In genomic region chr4:105200624-105201524, GRCm38 (mm10) we compare ENCODE assay signal across 14 mouse cellular contexts. TPM values are rescaled to one million over a fixed set of nuclear protein-coding genes. Genes with fewer than 3 reads are reported as not detected.
DNase-seq lines count a peak whose midpoint lies in the region; ATAC-seq and TF ChIP-seq lines count a peak whose summit lies in the region.
"Had no signal": no experiment of that assay in that cellular context is flagged by ENCODE, and none has a peak within 500 bp of the region (broad histone marks: within the 10 kb centered on the region; RNA-seq: fewer than 3 reads in every experiment).

No protein-coding gene starts in this region.

- no peaks in the 10 kb centered on the region for H3K9me3 ChIP-seq in forebrain, embryonic 13.5 days (replicated peaks)
- no peaks in the 10 kb centered on the region for H3K9me3 ChIP-seq in limb, embryonic 14.5 days (ENCODE audit: control insufficient read depth, low read length)

- H3K4me1 ChIP-seq in forebrain, embryonic 13.5 days, result peaks cover 72% of the 10 kb centered on the region
- peaks cover 64% of the 10 kb centered on the region for H3K4me1 ChIP-seq in limb, embryonic 14.5 days (ENCODE audit: control insufficient read depth, insufficient read depth, low read length)

- no peak for DNase-seq in layer of hippocampus, adult 2 months (ENCODE audit: low spot score in 2 of 2)
- no peak for DNase-seq in layer of hippocampus, adult 18-20 months (ENCODE audit: low spot score in 2 of 2)
- peak; percentile 67 for DNase-seq in embryo, embryonic 10 days (ENCODE audit: low spot score)
- DNase-seq in limb, embryonic 14.5 days (ENCODE audit: low spot score), result peak; percentile 54
- no peak for DNase-seq in left cerebral cortex, adult 9 months (ENCODE audit: low spot score in 2 of 2)
- DNase-seq in heart, adult 18-20 months, result no peak
- DNase-seq in layer of hippocampus, adult 8-10 months (ENCODE audit: low spot score in 2 of 2), result no peak
- DNase-seq: cerebellum, adult 9-11 months; lung, postnatal 10 days; thymus, adult 2 months had no signal

- no peak for TF ChIP-seq POLR2A in limb, embryonic 14.5 days (IDR thresholded peaks at IDR 0.05; ENCODE audit: borderline replicate concordance, extremely low read depth, insufficient read depth, insufficient read length)

- H3K4me2 ChIP-seq in forebrain, embryonic 13.5 days, result peak overlapping the region; percentile 6
- no peak overlapping the region for H3K4me2 ChIP-seq in limb, embryonic 14.5 days (replicated peaks; ENCODE audit: low read depth, low read length, severe bottlenecking)

- no peak overlapping the region for H3K9ac ChIP-seq in forebrain, embryonic 13.5 days
- H3K9ac ChIP-seq in limb, embryonic 14.5 days (ENCODE audit: low read depth, low read length, severe bottlenecking), result no peak overlapping the region

- no peak overlapping the region for H3K4me3 ChIP-seq in layer of hippocampus, adult 2 months
- H3K4me3 ChIP-seq in forebrain, embryonic 13.5 days, result no peak overlapping the region
- no peak overlapping the region for H3K4me3 ChIP-seq in limb, embryonic 14.5 days (replicated peaks; ENCODE audit: low read length)

- peak; percentile 14; the same call in 1 of the 2 replicates for ATAC-seq in forebrain, embryonic 13.5 days
- 0 out of 2 replicates have a peak, but pooled peaks have one; percentile 27 for ATAC-seq in limb, embryonic 14.5 days (ENCODE audit: low FRiP score, low read depth)
- ATAC-seq: activated CD4-positive, CD25-positive, alpha-beta regulatory T cell, adult 4 months had no signal

- WGBS in forebrain, embryonic 13.5 days, result 23% methylated on average over 14 of the region's 14 CpGs
- 25% methylated on average over 14 of the region's 14 CpGs for WGBS in limb, embryonic 14.5 days

- H3K36me3 ChIP-seq in forebrain, embryonic 13.5 days (ENCODE audit: poor library complexity, severe bottlenecking), result peaks cover 31% of the 10 kb centered on the region
- peaks cover 42% of the 10 kb centered on the region for H3K36me3 ChIP-seq in limb, embryonic 14.5 days (ENCODE audit: control insufficient read depth, insufficient read depth, low read length)

- H3K27ac ChIP-seq in layer of hippocampus, adult 2 months, result peak overlapping the region; percentile 43; the same call in 1 of the 2 replicates
- H3K27ac ChIP-seq in forebrain, embryonic 13.5 days, result peak overlapping the region; percentile 37; the same call in 1 of the 2 replicates
- no peak overlapping the region for H3K27ac ChIP-seq in limb, embryonic 14.5 days (replicated peaks; ENCODE audit: low read depth, low read length)
- H3K27ac ChIP-seq: kidney, postnatal 0 days had no signal

- TF ChIP-seq CTCF in layer of hippocampus, adult 2 months (conservative IDR thresholded peaks at IDR 0.05), result no peak

- no peaks in the 10 kb centered on the region for H3K27me3 ChIP-seq in forebrain, embryonic 13.5 days
- no peaks in the 10 kb centered on the region for H3K27me3 ChIP-seq in limb, embryonic 14.5 days (ENCODE audit: control insufficient read depth, insufficient read depth, low read length)
- H3K27me3 ChIP-seq: CH12.LX had no signal

RNA-seq across cellular contexts. Expression of gene Plpp3, which starts 43.7 kb away (rescaled TPM):
- total RNA-seq in layer of hippocampus, adult 2 months (2021), result 100 to 1,000 TPM; 197 to 198 TPM
- 100 to 1,000 TPM; 206 to 214 TPM for total RNA-seq in layer of hippocampus, adult 18-20 months (2021)
- 85.7 and 87.9 TPM in 2 replicates for polyA plus RNA-seq in forebrain, embryonic 13.5 days (2015; fragmentation: Nextera tagmentation; extraction: Ambion mirVana)
- polyA plus RNA-seq in limb, embryonic 14.5 days (2012; rRNA removed), result 112 and 124 TPM in 2 replicates
- polyA plus RNA-seq in limb, embryonic 14.5 days (2014; fragmentation: Nextera tagmentation; extraction: Ambion mirVana), result 117 and 130 TPM in 2 replicates
- 10 to 100 TPM; 56.4 to 57.5 TPM for total RNA-seq in heart, adult 18-20 months (2021)
- 100 to 1,000 TPM; 212 to 254 (median 222) TPM for total RNA-seq in layer of hippocampus, adult 8-10 months (2022)
- polyA plus RNA-seq: activated CD4-positive, CD25-positive, alpha-beta regulatory T cell, adult 4 months had no signal

Comparison
In these comparisons a context has a peak if more than half of its experiments do, and no peak if none do; other contexts are left out.
1. DNase-seq: peak in embryo, embryonic 10 days (single experiment) and limb, embryonic 14.5 days (single experiment); none in layer of hippocampus, adult 2 months (0 of 2), layer of hippocampus, adult 18-20 months (0 of 2), left cerebral cortex, adult 9 months (0 of 2), heart, adult 18-20 months (0 of 2) and layer of hippocampus, adult 8-10 months (0 of 2).